Mouse (Mus musculus) CH12.LX (cell line): ENCODE results near the gene Fen1.

ENCODE experiments used
- CHD1 ChIP-seq: IDR thresholded peaks from 2 replicates; pipeline ENCODE4 v1.6.1; 2012; ENCODE audit warnings: low read depth, low read length, improper control_type of control experiment, inconsistent platforms
- CTCF ChIP-seq, 2 experiments: IDR thresholded peaks in 1 of 2; conservative IDR thresholded peaks in 1 of 2; 2 replicates each; pipeline ENCODE4 v1.5.1; 2011 to 2012; ENCODE audit warnings: low read depth in 2 of 2, low read length in 2 of 2, improper control_type of control experiment in 1 of 2, inconsistent platforms in 1 of 2, mild to moderate bottlenecking in 1 of 2, moderate library complexity in 1 of 2
- ELF1 ChIP-seq: IDR thresholded peaks from 2 replicates; pipeline ENCODE4 v1.6.1; 2014; ENCODE audit warnings: low read depth, mild to moderate bottlenecking, inconsistent platforms, low read length, improper control_type of control experiment
- KAT2A ChIP-seq: IDR thresholded peaks from 2 replicates; pipeline ENCODE4 v1.6.1; 2012; ENCODE audit warnings: low read length, improper control_type of control experiment, inconsistent platforms; ENCODE audit not compliant: insufficient replicate concordance
- MAFK ChIP-seq: IDR thresholded peaks from 2 replicates; pipeline ENCODE4 v1.6.1; 2011; ENCODE audit warnings: low read length, improper control_type of control experiment; ENCODE audit not compliant: insufficient replicate concordance
- MAZ ChIP-seq: IDR thresholded peaks from 2 replicates; pipeline ENCODE4 v1.6.1; 2012; ENCODE audit warnings: low read depth, mild to moderate bottlenecking, inconsistent platforms, low read length, improper control_type of control experiment, moderate library complexity
- MEF2A ChIP-seq: IDR thresholded peaks from 2 replicates; pipeline ENCODE4 v1.6.1; 2014; ENCODE audit warnings: low read depth, mild to moderate bottlenecking, inconsistent platforms, low read length, improper control_type of control experiment, borderline replicate concordance
- MYC ChIP-seq: IDR thresholded peaks from 2 replicates; pipeline ENCODE4 v1.6.1; 2011; ENCODE audit warnings: low read depth, mild to moderate bottlenecking, improper control_type of control experiment, low read length
- POLR2A ChIP-seq: IDR thresholded peaks from 2 replicates; pipeline ENCODE4 v1.6.1; 2011; ENCODE audit warnings: low read depth, mild to moderate bottlenecking, improper control_type of control experiment, low read length
- USF1 ChIP-seq: IDR thresholded peaks from 2 replicates; pipeline ENCODE4 v1.6.1; 2014; ENCODE audit warnings: low read depth, mild to moderate bottlenecking, inconsistent platforms, low read length, improper control_type of control experiment
- ZNF384 ChIP-seq: IDR thresholded peaks from 2 replicates; pipeline ENCODE4 v1.6.1; 2012; ENCODE audit warnings: low read depth, low read length, improper control_type of control experiment, inconsistent platforms

DNA sequence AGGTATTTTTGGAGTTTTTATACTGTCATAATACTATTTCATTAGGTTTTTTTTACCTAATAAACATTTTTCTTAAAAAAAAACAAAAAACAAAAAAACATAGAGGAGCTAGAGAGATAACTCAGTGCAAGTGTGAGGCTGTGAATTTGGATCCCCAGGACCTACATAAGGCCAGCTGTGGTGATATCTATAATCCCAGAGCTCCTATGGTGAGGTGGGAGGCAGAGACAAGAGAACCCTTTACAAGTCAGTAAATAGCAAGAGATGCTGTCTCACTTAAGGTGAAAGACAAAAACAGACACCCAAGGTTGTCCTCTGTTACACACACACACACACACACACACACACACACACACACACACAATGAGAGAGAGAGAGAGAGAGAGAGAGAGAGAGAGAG lies 34.8 kb downstream of the Fen1 start:
- no peak for TF ChIP-seq KAT2A
- no peak for TF ChIP-seq USF1
- no peak for TF ChIP-seq POLR2A
- no peak for TF ChIP-seq CTCF (conservative IDR thresholded peaks at IDR 0.05 in 1 of 2, IDR thresholded peaks at IDR 0.05 in 1 of 2; ENCODE audit: low read depth in 2 of 2, low read length in 2 of 2)
- TF ChIP-seq CHD1 = no peak
- TF ChIP-seq MAZ = no peak
- no peak for TF ChIP-seq ELF1
- no peak for TF ChIP-seq MAFK
- TF ChIP-seq ZNF384 = no peak
- no peak for TF ChIP-seq MYC
- TF ChIP-seq MEF2A = no peak
